Mouse (Mus musculus): ENCODE data around the gene Inpp5e. TPM values are rescaled to one million over a fixed set of nuclear protein-coding genes. Genes with fewer than 3 reads are reported as not detected.

The Inpp5e gene
- polyA plus RNA-seq, 1 experiment from 2014 or later = 31.4 TPM

GRCm38 (mm10) chr2:26357484-26357883 lies 51.5 kb downstream of the Inpp5e start:
- H3K36me3 ChIP-seq = no peaks in the 10 kb centered on the region
- 50% methylated on average over 15 of the region's 15 CpGs for WGBS
- H3K27me3 ChIP-seq = no peaks in the 10 kb centered on the region
- H3K9me3 ChIP-seq = no peaks in the 10 kb centered on the region
- H3K27ac ChIP-seq (replicated peaks) = no peak overlapping the region
- no peak overlapping the region for H3K9ac ChIP-seq (replicated peaks)
- no peak overlapping the region for H3K4me2 ChIP-seq (replicated peaks)
- H3K4me1 ChIP-seq = peaks cover 12% of the 10 kb centered on the region
- no peak for ATAC-seq (ENCODE audit: low FRiP score, low read depth)
- H3K4me3 ChIP-seq = no peak overlapping the region

- WGBS = 83% methylated on average over 7 of the region's 7 CpGs
- Histone ChIP-seq H3K36me3 (no peaks in the 10 kb centered on the region), H3K9ac (replicated peaks) (no peak overlapping the region), H3K27me3 (no peaks in the 10 kb centered on the region), H3K27ac (replicated peaks) (no peak overlapping the region), H3K4me2 (replicated peaks) (no peak overlapping the region), H3K4me1 (peaks cover 15% of the 10 kb centered on the region), H3K4me3 (no peak overlapping the region), H3K9me3 (no peaks in the 10 kb centered on the region)
- ATAC-seq (ENCODE audit: low FRiP score, low read depth) = no peak
Observed at GRCm38 (mm10) chr2:26356678-26357077, 52.3 kb downstream of the Inpp5e start.

- ATAC-seq (ENCODE audit: low FRiP score, low read depth) = no peak
- WGBS = 81% methylated on average over 4 of the region's 4 CpGs
- no peaks in the 10 kb centered on the region for H3K27me3 ChIP-seq
- no peak overlapping the region for H3K27ac ChIP-seq (replicated peaks)
- H3K9ac ChIP-seq (replicated peaks) = no peak overlapping the region
- no peak overlapping the region for H3K4me2 ChIP-seq (replicated peaks)
- no peak overlapping the region for H3K4me3 ChIP-seq
- peaks cover 16% of the 10 kb centered on the region for H3K4me1 ChIP-seq
- H3K9me3 ChIP-seq = no peaks in the 10 kb centered on the region
- H3K36me3 ChIP-seq = no peaks in the 10 kb centered on the region
Observed at GRCm38 (mm10) chr2:26356231-26356630, 52.8 kb downstream of the Inpp5e start.

- WGBS = 92% methylated on average over 4 of the region's 4 CpGs
- Histone ChIP-seq H3K27me3 (no peaks in the 10 kb centered on the region), H3K4me2 (replicated peaks) (no peak overlapping the region), H3K9me3 (no peaks in the 10 kb centered on the region), H3K27ac (replicated peaks) (no peak overlapping the region), H3K9ac (replicated peaks) (no peak overlapping the region), H3K36me3 (peaks cover 10% of the 10 kb centered on the region), H3K4me3 (no peak overlapping the region), H3K4me1 (peaks cover 28% of the 10 kb centered on the region)
- ATAC-seq (ENCODE audit: low FRiP score, low read depth) = no peak
Observed at GRCm38 (mm10) chr2:26354401-26354800, 54.6 kb downstream of the Inpp5e start.

GRCm38 (mm10) chr2:26353066-26353980 lies 55.7 kb downstream of the Inpp5e start:
- Histone ChIP-seq H3K4me3 (peak overlapping the region; percentile 84), H3K4me1 (peaks cover 28% of the 10 kb centered on the region), H3K27ac (replicated peaks) (no peak overlapping the region), H3K9ac (replicated peaks) (peak overlapping the region; percentile 95), H3K9me3 (no peaks in the 10 kb centered on the region), H3K4me2 (replicated peaks) (peak overlapping the region; percentile 91), H3K36me3 (peaks cover 20% of the 10 kb centered on the region), H3K27me3 (no peaks in the 10 kb centered on the region)
- no peak for ATAC-seq (ENCODE audit: low FRiP score, low read depth)
- WGBS = 88% methylated on average over 11 of the region's 11 CpGs

- H3K36me3 ChIP-seq = peaks cover 30% of the 10 kb centered on the region
- no peaks in the 10 kb centered on the region for H3K9me3 ChIP-seq
- no peaks in the 10 kb centered on the region for H3K27me3 ChIP-seq
- H3K27ac ChIP-seq (replicated peaks) = peak overlapping the region; percentile 60
- peak; percentile 57 for ATAC-seq (ENCODE audit: low FRiP score, low read depth)
- peak overlapping the region; percentile 84 for H3K4me3 ChIP-seq
- peak overlapping the region; percentile 95 for H3K9ac ChIP-seq (replicated peaks)
- WGBS = 2% methylated on average over 36 of the region's 36 CpGs
- H3K4me1 ChIP-seq = peaks cover 28% of the 10 kb centered on the region
- peak overlapping the region; percentile 91 for H3K4me2 ChIP-seq (replicated peaks)
Observed at GRCm38 (mm10) chr2:26352291-26352910, 56.6 kb downstream of the Inpp5e start.

- Histone ChIP-seq H3K9ac (replicated peaks) (peak within 1 kb of the TSS; percentile 95), H3K4me3 (peak within 1 kb of the TSS; percentile 84), H3K9me3 (no peaks in the 10 kb centered on the region), H3K4me1 (peaks cover 28% of the 10 kb centered on the region), H3K27ac (replicated peaks) (peak within 1 kb of the TSS; percentile 81), H3K4me2 (replicated peaks) (peak within 1 kb of the TSS; percentile 91), H3K36me3 (peaks cover 37% of the 10 kb centered on the region), H3K27me3 (no peaks in the 10 kb centered on the region)
- ATAC-seq (ENCODE audit: low FRiP score, low read depth) = peak; percentile 77
- WGBS = 2% methylated on average over 62 of the region's 62 CpGs
Observed at GRCm38 (mm10) chr2:26351358-26352290, 57.4 kb downstream of the Inpp5e start, which contains the start of gene Dnlz. Gene Dnlz, minus strand, starts transcription at chr2:26352110.

- peaks cover 71% of the 10 kb centered on the region for H3K36me3 ChIP-seq
- H3K4me3 ChIP-seq = no peak overlapping the region
- no peaks in the 10 kb centered on the region for H3K27me3 ChIP-seq
- no peaks in the 10 kb centered on the region for H3K9me3 ChIP-seq
- peaks cover 23% of the 10 kb centered on the region for H3K4me1 ChIP-seq
- no peak overlapping the region for H3K9ac ChIP-seq (replicated peaks)
- 77% methylated on average over 6 of the region's 6 CpGs for WGBS
- no peak overlapping the region; the same call in 1 of the 2 replicates for H3K27ac ChIP-seq (replicated peaks)
- no peak overlapping the region for H3K4me2 ChIP-seq (replicated peaks)
- no peak for ATAC-seq (ENCODE audit: low FRiP score, low read depth)
Observed at GRCm38 (mm10) chr2:26348241-26348640, 60.8 kb downstream of the Inpp5e start.

Other genes starting within 250 kb of the Inpp5e start
- 0.10 and 0.13 TPM in 2 replicates for gene Lhx3, start 200.9 kb downstream of the Inpp5e start, polyA plus RNA-seq (2016; fragmentation: Nextera tagmentation; extraction: Ambion mirVana)
- gene Qsox2, start 171.7 kb downstream of the Inpp5e start, polyA plus RNA-seq (2016; fragmentation: Nextera tagmentation; extraction: Ambion mirVana) = 21.2 and 22.2 TPM in 2 replicates
- 0.08 and 0.12 TPM in 2 replicates for gene Ccdc187, start 114.6 kb downstream of the Inpp5e start, polyA plus RNA-seq (2016; fragmentation: Nextera tagmentation; extraction: Ambion mirVana)
- 128 and 129 TPM in 2 replicates for gene Gpsm1, start 93.7 kb downstream of the Inpp5e start, polyA plus RNA-seq (2016; fragmentation: Nextera tagmentation; extraction: Ambion mirVana)
- gene Dnlz, start 57.1 kb downstream of the Inpp5e start, polyA plus RNA-seq (2016; fragmentation: Nextera tagmentation; extraction: Ambion mirVana) = 34.4 and 35.2 TPM in 2 replicates
- gene Card9, start 48.3 kb downstream of the Inpp5e start, polyA plus RNA-seq (2016; fragmentation: Nextera tagmentation; extraction: Ambion mirVana) = 2.0 and 2.1 TPM in 2 replicates
- 36.9 and 41.5 TPM in 2 replicates for gene Snapc4, start 28.6 kb downstream of the Inpp5e start, polyA plus RNA-seq (2016; fragmentation: Nextera tagmentation; extraction: Ambion mirVana)
- 169 and 170 TPM in 2 replicates for gene Entr1, start 19.9 kb downstream of the Inpp5e start, polyA plus RNA-seq (2016; fragmentation: Nextera tagmentation; extraction: Ambion mirVana)
- gene Pmpca, start 19.9 kb downstream of the Inpp5e start, polyA plus RNA-seq (2016; fragmentation: Nextera tagmentation; extraction: Ambion mirVana) = 126 and 128 TPM in 2 replicates
- gene Sec16a, start 36.0 kb upstream of the Inpp5e start, polyA plus RNA-seq (2016; fragmentation: Nextera tagmentation; extraction: Ambion mirVana) = 29.3 and 33.3 TPM in 2 replicates
- gene Notch1, start 107.5 kb upstream of the Inpp5e start, polyA plus RNA-seq (2016; fragmentation: Nextera tagmentation; extraction: Ambion mirVana) = 53.5 and 56.2 TPM in 2 replicates
- 50.4 and 64.8 TPM in 2 replicates for gene Egfl7, start 170.8 kb upstream of the Inpp5e start, polyA plus RNA-seq (2016; fragmentation: Nextera tagmentation; extraction: Ambion mirVana)
- not detected in 2 replicates for gene Gm20532, start 177.4 kb upstream of the Inpp5e start, polyA plus RNA-seq (2016; fragmentation: Nextera tagmentation; extraction: Ambion mirVana)
- gene Agpat2, start 195.2 kb upstream of the Inpp5e start, polyA plus RNA-seq (2016; fragmentation: Nextera tagmentation; extraction: Ambion mirVana) = 6.9 and 9.6 TPM in 2 replicates
- gene Fam69b, start 219.3 kb upstream of the Inpp5e start, polyA plus RNA-seq (2016; fragmentation: Nextera tagmentation; extraction: Ambion mirVana) = 75.1 and 77.5 TPM in 2 replicates

Measured in midbrain, embryonic 12.5 days (tissue).